Mouse (Mus musculus): Measurements from ENCODE around the gene Serpina3j.
"Not testable (repeated sequence)": the region's sequence is repeated elsewhere in the genome, so short reads cannot be mapped to it uniquely, and the experiment has no call there.

Gene Serpina3j

DNA sequence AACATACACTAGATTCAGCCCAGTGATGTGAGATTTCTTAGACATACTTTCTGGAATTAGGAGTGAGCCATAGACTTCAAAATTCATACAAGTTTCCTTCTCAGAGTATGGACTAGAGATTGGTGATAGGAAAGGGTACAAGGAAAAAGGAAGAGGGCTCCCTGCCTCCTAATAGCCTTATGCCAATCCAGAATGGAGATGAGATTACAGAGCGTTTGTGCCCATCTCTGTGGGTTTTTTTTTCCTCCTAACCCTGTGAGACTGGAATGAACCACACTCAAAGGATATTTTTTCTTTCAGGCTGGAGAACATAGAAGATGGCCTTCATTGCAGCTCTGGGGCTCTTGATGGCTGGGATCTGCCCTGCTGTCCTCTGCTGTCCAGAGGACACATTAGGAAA lies at the start of gene Serpina3j:
Gene Serpina3j, plus strand, starts transcription at position 301 of the 400 bp plus-strand sequence.
- DNase-seq = no peak

DNA sequence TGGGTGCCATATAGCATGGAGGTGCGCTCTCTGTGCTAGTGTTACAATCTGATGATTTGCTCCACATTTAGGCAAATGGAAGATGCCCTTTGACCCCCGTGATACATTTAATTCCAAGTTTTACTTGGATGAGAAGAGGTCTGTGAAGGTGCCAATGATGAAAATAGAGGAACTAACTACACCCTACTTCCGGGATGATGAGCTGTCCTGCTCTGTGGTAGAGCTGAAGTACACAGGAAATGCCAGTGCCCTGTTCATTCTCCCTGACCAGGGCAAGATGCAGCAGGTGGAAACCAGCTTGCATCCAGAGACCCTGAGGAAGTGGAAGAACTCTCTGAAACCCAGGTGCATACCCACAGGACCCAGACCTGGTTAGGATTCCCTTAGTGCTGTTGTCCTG lies 48.0 kb upstream of the Serpina3j start:
- DNase-seq = no peak

DNA sequence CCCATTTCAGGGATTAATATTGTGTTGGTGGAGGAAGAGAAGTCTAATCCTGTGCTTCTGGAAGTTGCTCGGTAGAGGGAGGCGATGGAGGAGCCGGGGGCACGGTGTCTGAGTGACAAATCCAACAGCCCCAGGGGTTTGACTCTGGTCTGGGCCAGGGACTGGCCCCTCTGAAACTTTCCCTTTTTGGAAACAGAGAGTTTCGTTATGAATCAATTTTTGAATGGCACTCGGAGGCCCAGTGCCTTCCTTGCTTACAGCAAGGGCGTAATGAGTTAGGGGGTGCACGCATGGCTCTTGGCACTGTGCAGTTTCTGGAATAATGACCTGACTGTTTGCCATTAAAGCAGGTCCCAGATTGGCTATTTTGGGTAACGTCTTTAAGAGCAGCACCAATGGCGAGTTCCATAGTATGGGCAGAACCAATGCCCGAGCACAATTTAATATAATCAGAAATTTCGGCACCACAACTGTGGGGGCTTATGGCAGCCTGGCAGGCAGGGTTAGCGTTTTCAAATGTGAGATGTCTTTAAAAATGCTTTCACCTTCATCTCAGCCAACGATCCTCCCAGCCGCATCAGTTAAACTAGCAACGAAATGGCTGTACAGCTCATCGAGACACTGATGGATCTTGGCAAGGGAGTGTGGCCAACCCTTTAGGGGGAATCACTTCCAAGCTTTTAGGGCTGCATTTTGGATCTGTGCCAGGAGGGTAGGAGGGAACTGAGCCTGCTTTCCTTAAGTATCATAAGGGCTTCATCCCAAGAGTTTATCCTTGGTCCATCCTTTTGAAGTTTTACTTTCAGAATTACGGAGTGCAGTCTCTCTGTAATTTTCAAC lies 35.9 kb upstream of the Serpina3j start:
- DNase-seq = no peak

DNA sequence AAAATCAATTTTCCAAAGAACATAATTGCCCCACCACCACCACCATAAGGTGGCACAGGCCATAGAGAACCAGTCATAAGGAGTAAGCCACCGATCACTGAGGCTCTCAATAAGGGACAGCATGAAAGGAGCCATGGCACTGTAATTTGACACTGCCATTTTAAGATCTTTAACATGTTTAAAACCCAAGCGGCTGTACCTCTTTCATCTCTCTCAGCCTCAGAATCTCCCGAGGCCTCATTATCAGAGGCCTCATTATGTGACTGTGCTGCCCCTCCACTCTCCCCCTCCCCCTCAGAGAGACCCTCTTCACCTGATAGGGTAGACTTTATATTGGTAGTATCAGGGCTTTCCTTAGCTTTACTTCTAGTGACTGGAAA lies 35.3 kb upstream of the Serpina3j start:
- no peak for DNase-seq

DNA sequence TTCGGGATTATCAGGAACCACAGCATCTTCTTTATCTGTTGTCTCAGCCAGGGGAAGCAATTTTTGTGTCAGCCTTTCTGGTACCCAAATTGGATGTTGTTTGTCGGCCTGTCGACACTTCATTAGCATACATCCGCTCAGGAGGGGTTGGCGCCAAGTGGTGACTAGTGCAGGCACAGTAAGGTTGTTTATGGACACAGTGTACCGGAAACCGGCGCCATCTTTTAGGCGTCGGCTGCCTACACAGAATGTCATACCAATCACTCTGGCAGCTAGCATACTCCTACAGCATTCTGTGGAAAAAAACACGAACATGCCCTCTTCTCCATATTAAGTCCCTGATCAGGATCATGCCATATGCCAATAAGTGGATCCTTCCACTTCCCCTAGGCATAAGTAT lies 31.0 kb upstream of the Serpina3j start:
- DNase-seq = no peak

DNA sequence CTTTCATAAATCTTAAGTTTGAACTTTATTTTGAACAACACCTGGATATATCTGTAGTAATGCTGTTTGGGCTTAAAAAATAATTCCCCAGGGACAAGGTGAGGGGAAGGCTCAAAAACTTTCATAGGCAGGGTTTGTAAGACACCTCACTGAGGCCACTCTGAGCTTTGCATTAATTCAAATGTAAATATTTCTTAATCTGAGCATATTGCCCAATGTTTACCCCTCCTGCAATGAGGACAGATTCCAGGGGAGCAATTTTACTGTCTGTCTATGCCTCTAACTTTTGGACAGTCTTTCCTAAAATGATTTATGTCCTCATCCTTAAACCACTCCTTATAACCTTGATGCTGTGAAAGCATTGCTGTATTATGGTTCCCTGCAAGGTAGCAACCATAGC lies 26.0 kb upstream of the Serpina3j start:
- DNase-seq = no peak

DNA sequence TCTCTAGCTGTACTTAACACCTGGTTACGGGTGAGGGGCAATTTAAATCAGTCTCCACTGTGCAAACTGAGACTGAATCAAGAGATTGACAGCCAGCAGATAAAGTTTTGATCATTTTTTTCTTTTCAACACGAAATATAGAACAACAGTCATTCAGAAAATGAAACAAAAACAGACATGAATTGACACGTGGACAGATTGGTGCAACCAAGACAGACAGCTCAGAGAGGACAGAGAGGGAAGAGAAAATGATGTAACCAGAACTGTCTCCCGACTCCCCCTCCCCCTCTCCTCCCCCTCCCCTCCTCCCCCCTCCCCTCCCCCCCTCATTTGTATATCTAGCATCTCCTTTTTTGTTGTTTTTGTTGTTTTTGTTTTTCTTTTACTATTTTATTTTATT lies 24.5 kb upstream of the Serpina3j start:
- no peak for DNase-seq

DNA sequence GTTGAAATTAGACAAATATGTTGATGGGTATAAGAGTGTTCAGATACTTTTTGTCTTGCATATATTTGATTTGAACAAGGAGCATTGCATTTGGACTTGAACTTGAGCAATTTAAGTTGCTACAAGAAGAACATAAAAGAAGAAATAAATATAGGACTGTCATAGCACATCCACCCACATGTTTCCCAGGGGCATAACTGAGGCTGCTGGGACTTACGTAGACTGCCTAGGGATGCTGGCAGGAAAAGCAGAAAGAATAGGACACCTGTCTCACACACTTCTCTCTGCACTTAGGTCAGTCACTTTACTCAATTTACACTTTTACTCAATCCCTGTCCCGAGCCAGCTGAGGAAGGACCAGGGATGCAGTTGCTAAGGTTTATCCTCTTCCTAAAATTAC lies 20.4 kb upstream of the Serpina3j start:
- DNase-seq = no peak

DNA sequence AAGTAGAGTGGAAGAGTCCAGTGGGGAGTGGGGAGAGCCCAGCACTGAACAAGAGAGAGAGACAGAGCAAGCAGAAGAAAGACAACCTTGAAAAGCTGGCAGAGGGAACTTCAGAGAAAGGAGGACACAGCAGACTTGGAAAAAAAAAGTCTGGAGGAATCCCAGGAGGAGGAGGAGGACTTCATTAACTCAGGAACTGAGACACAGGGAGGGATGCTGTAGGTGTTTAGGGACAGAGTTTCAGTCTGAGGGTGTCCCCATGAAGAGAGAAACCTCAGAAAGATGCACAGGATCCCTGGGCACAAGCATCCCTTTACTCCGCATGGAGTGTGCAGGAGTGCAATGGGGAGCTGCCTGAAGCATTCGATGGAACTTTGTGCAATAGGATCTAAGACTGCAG lies 16.3 kb upstream of the Serpina3j start:
- no peak for DNase-seq

DNA sequence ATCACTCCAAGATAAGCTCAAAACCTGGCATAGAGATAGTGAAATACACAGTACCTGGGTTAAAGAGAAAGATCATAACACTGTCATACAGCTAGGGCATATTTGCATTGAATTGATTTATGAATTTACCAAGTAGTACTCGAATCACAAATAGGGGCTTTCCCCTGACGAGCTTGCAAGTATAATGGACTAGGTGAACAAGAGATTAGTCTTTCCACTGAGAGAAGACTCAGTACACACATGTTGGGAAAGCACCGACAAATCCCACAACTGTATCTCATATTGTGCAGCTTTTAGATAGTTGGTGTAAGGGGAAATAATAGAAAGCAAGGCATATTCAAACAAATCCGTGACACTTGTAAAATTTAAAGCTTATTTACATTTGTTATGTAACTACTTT lies 8.4 kb upstream of the Serpina3j start:
- no peak for DNase-seq

DNA sequence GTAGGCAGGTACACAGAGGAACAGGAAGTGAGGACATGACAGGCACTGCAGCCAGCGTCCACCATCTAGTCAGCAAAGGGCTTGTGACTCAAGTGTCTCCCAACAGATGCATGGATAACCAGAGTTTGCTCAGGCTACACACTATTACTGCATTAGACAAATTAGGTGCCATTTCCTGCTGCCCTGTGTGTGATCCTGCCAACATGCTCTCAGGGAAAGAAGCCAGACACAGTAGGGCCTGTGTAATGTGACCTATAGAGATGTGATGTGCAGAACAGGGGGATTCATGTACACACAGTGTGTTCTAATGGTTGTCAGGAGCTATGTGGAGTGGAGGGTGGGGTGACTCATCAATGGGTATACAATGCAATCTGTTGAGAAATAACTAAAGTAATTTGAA lies 8.1 kb downstream of the Serpina3j start:
- DNase-seq = no peak

DNA sequence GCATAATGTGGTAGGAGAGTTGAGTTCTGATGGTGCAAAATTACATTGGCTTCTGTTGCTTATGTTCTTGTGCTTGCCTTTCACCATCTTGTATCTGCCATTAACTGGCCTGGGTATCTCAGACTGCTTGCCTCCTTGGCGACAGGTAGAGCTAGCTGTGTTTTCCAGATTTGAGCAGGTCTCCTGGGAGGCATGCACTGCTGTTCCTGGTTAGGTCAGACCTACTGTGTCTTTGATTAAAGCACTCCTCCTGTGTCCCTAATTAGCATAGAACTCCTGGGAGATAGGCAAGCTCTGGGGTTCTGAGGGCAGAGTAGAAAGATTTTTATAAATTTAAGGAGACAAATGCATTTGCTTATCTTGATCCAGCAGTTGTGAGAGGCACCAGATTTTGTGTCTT lies 17.3 kb downstream of the Serpina3j start:
- no peak for DNase-seq

DNA sequence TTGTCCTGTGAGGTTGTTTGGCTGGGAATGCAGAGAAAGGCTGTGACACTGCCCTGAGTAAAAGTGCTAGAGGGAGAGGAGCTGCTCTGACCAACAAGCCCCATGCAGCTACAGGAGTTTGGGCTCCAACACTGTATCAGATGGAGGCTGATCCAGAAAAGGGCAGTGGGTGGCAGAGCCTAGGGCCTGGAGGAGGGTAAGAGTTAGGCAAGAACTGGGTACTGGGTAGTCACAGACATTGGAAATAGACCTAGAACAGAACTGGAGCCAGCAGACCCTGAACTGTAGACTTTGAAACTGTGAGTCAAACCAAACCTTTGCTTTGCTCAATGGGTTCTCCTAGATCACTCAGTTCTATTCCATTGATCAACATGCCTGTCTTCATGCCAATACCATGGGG lies 22.5 kb downstream of the Serpina3j start:
- DNase-seq = not testable (repeated sequence)

DNA sequence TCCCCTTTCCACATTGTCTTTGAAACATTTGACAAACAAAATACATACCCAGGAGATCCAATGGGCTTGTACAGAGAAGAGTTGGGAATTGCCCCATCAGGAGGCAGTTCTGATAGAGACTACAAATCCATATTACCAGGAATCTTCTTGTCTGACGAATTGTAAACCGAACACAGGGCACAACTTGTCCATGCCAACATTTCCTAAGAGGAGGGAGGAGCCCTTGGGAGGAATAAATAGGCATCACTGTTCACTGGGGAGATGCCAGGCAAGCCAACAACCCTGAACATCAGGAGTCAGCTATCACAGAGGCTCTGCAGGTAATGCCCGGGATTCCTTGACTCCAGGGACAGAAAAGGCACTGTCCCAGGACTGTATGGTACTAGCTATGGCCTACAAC lies 23.9 kb downstream of the Serpina3j start, which contains the start of the genes Serpina3k and Serpina3m:
Gene Serpina3k, plus strand, starts transcription at position 261 of the 400 bp plus-strand sequence.
Gene Serpina3m, plus strand, starts transcription at position 261 of the 400 bp plus-strand sequence.
- DNase-seq = not testable (repeated sequence)

DNA sequence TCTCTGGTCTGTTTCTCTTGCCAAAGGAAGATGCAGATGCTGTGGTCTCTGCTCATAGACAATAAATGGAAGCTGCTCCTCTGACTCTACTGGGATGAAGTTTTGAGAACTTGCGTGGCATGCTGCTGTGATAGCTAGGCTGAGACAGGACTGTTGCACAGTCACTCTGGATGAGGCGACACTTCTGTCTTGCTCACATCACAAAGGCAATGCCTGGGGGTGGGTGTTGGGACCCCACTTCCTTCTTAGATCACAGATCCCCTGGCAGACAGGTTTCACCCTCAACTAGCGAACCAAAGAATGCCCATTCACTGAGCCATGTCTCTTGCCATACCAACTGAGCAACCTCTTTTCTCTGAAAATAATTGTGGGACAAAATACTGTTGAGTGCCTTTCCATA lies 24.4 kb downstream of the Serpina3j start:
- DNase-seq = no peak

DNA sequence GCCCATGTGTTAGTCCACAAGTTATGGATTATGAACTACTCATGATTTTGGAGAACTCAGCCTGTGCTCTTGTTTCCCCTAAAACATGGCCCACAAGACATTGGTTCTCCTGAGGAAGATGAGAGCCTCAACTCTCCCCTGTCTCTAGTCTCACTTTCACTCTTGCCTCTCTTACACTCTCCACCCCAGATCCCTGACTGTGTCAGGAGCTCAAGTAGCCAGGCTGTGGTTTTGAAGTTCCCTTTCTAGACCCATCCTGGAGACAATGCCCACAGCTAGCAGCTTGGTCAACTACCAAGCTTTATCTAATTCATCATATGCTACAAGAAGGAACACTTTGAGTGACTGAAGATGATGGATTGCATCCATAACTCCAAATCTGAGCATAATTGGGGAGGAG lies 28.1 kb downstream of the Serpina3j start:
- not testable (repeated sequence) for DNase-seq

DNA sequence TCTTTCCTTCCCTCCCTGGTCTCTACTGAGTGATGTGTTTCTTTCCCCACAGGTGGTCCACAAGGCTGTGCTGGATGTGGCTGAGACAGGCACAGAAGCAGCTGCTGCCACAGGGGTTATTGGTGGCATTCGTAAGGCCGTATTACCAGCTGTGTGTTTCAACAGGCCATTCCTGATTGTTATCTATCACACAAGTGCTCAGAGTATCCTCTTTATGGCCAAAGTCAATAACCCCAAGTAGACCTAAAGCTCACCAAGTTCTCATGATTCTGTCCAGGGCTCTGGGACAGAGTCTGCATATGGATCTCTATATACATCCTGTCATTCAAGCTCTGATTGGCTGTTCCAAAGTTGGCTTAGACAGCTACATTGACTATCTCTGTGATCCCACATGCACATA lies 30.8 kb downstream of the Serpina3j start:
- DNase-seq = no peak

DNA sequence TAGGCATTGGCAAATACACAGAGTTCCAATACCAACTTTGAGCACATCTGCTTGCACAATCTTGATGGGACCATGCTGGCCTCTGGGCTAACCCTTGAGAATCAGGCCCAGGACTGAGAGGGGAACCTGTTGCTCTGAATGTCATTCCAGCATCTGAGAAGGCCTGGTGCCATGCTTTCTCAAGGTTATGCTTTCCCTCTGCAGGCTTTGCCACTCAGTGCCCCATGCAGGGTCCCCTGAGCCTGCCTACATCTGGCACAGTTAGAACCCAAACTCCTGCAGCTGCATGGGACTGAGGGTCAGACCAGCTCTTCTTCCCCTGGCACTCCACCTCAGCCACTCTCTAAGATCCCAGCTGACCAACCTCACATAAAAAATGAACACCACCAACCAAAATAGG lies 31.4 kb downstream of the Serpina3j start:
- no peak for DNase-seq

DNA sequence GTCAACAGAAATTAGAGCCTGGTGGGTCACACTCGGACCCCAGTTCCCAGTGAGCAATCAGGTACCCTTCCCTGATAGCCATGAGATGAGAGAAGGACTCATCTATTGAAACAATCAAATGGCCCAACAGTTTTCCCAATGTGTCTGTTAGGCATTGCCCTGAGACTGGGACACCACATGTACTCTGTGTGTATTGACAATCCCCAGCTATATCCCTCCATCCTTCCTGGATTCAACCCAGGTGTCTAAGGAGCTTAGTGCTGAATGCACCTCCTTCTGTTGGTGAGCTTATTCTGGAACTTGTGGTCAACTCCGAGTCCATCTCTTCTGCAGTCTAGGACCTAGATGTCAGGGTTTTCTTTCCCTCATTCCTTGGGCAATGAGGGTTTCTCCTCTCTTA lies 32.7 kb downstream of the Serpina3j start:
- no peak for DNase-seq

DNA sequence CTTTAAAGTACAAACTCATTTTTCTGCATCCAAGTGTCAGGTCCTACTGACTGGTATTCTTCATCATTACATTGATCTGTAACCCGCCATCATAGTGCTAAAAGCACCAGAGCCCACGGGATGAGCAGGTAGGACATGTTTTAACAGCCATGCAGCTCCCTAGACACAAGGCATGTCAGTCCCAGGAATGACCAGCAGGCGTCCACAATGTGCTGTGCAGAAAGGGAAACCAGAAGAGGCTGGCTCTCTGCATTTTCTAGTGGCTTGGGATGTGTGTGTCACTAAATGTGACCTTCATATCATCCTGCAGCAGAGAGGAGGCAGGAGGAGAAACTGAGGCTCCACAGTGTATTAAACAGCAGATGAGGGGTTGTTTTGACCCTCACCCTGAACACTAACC lies 37.5 kb downstream of the Serpina3j start:
- DNase-seq = peak; percentile 4 to 7

DNA sequence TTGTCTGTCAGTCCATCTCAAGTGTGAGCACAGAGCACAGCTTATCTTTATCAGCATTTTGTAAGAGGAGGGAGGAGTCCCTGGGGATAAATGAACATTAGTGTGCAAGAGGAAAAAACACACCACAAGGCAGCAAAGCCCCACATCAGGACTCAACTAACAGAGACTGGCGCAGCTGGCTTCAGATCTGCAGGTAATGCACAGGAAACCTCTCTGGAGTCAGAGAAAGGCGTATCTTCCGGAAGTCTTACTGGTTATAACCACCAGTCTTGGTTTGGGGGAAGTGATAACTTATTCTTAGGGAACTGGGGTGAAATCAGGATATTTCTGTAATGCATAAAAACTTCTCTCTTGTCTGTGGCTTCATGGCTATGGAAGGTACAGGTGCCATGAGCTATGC lies 41.7 kb downstream of the Serpina3j start:
- DNase-seq = no peak

DNA sequence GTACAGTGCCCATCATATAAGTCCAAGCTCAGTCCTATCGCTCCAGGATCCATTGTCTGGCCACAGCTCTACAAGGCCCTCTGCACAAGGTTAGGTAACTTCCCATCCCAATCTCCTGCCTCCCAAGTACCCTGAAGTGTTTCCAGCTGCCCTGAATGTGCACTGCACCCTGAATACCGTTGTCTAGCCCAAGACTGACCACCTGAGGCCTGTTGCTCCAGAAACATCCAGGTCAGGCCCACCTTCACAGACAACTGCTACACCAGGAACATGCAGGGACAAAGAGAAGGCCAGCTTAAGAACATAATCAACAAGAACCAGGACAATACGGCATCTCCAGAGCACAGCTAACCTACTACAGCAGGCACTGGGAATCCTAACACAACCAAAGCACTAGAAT lies 55.6 kb downstream of the Serpina3j start:
- no peak for DNase-seq
